Mouse (Mus musculus) spleen, embryonic (tissue): ENCODE data around the gene Bcat1.

ENCODE experiments used
- CTCF ChIA-PET: fragments of 350-600 bp; sonication (Branson Sonifier 250); formaldehyde crosslinking; loops from one replicate; lab custom pipeline; 2022; lab: Charles Lee

Bcat1 gene

DNA sequence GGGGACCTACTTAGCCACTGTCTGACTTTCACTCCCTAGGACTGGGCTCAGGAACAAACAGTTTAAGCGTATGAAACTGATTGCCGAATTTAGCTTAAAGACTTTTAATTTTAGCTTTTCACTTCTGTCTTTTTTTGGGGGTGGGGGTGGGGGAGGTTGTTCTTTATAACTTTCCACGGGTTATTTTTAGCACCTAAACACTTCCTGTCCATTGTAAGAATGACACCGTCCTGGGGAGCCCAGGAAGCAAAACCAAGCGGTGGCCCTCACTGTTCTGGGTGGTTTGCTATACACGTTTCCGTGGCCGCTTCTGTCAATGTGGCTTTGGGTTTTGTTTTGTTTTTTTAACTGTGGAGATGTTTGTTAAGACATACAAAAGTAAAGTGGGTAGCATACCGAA lies 24.9 kb upstream of the Bcat1 start:
- CTCF ChIA-PET: interaction anchor here (0.5 to 0.7 kb wide), 6 partner anchors 43 to 1980 kb away, joined by 3 to 16 read pairs (median 5); no protein-coding TSS in a partner anchor

- CTCF ChIA-PET: no interaction called here
Measured at GRCm38 (mm10) chr6:145094431-145094830, 18.4 kb upstream of the Bcat1 start.

DNA sequence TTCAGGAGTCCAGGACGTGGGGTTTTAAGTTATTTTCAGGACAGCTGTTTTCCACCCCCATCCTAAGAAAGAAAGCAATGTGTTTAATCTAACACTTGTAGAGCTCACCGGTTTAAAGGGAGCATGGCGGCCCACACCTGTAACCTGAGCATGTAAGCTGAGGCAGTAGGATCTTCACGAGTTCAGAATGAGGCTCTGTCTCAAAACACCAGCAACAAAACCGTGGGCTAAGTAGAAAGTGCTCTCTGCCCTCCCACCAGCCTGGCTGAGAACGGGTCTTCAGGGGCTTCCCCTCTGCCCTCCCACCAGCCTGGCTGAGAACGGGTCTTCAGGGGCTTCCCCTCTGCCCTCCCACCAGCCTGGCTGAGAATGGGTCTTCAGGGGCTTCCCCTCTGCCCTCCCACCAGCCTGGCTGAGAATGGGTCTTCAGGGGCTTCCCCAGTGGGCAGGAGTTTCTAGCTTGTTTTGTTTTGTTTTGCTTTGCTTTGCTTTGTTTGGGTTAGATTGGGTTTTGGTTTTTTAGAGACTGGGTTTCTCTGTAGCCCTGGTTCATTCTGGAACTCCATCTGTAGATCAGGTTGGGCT lies 17.1 kb upstream of the Bcat1 start:
- CTCF ChIA-PET: interaction anchor here (0.6 kb wide), 3 partner anchors 71 to 1577 kb away, joined by 3 read pairs; no protein-coding TSS in a partner anchor

DNA sequence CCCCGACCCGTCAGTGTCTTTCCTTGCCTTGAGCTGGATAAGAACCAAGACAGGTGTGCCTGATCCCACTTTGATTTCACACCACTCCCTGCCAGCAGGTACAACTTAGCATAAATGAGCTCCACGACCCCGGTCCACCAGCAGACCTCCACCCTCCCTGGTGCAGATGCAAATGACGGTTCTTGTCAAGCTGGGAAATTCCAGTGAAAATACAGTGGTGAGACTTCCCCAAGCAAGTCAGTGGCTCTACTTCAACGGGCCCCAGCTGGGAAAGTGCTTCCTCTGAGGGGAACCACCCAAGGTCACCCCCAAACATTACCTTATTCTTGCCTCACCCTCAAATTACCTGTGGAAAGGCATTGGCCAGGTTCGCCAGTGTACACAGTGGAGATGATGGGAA lies 16.0 kb upstream of the Bcat1 start:
- CTCF ChIA-PET: interaction anchor here (0.7 kb wide), 1 partner anchor 138 kb away, joined by 6 read pairs; no protein-coding TSS in a partner anchor

- CTCF ChIA-PET: no interaction called here
Measured at GRCm38 (mm10) chr6:145090928-145091327, 14.9 kb upstream of the Bcat1 start.

DNA sequence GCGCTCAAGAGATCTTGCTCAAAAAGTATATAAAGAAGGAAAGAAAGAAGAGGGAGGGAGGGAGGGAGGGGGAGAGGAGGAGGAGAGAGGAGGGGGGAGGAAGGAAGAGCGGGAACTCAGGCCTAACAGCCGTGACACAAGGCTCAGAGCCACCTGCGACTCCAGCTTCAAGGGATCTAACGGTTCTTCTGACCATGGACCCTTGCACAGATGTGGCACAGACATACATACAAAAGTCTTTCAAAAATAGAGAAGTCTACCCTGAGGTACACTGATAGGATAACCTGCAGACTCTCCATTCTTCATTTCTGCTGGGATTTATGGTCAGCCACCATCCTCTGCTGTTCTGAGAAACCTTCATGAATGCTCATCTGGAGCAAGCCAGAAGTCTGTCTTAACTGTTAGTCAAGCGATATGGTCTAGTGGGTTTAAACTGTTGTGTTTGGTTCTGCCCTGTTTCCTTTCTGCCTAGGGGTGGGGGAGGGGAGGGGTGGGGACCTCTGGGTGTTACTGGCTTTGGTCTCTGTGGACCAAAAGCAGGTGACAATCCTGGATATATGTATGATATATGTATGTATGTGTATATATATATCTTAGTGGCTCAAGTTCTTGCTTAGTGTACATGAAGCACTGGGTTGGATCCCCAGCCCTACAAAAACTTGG lies 14.3 kb upstream of the Bcat1 start:
- CTCF ChIA-PET: interaction anchor here (0.7 to 1.0 kb wide), 2 partner anchors 35 to 63 kb away, joined by 3 to 11 read pairs; no protein-coding TSS in a partner anchor

- CTCF ChIA-PET: interaction anchor here (0.7 to 1.6 kb wide), 4 partner anchors 9 to 98 kb away, joined by 4 to 11 read pairs (median 5); partner anchors contain the start of gene Lrmp
Measured at GRCm38 (mm10) chr6:145089373-145089772, 13.4 kb upstream of the Bcat1 start.

- CTCF ChIA-PET: interaction anchor here (0.5 to 1.6 kb wide), 7 partner anchors 15 to 671 kb away, joined by 3 to 8 read pairs (median 4); partner anchors contain the start of gene Lrmp
Measured at GRCm38 (mm10) chr6:145088451-145089113, 12.6 kb upstream of the Bcat1 start.

DNA sequence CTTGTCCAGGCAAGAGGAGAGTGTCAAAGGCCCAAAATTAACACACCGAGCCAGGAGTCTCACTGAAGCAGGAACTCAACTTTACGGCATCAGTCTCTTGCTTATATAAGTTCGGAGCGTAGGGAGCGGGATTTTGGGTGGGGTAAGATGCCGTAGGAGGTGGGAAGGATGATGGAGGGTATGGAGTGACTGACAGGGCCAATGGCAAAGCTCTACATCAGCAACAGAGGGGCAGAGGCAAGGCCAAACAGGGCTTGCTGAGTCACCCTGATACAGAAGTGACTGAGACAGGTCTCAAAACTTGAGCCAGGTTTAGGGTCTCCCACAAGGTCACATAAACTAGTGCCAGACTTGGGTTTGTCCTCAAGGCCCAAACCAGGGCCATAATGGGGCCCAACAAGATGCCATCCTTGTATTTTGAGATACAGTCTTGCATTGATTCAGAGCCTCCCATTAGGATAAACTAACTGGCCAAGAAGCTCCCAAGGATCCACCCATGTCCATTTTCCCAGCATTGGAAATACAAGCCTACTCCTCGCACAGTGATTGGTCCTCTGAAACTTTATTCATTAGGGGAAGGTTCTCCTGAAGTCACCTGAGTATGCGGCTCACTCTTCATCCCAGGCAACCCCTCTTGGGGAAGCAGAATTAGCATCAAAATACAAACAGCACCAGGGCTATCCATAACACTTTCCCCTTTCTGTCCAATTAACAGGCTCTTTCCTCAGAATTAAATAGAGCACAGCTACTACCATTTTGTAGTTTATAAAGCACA lies 8.5 kb upstream of the Bcat1 start:
- CTCF ChIA-PET: interaction anchor here (0.6 kb wide), 2 partner anchors 44 to 761 kb away, joined by 5 to 14 read pairs; no protein-coding TSS in a partner anchor

DNA sequence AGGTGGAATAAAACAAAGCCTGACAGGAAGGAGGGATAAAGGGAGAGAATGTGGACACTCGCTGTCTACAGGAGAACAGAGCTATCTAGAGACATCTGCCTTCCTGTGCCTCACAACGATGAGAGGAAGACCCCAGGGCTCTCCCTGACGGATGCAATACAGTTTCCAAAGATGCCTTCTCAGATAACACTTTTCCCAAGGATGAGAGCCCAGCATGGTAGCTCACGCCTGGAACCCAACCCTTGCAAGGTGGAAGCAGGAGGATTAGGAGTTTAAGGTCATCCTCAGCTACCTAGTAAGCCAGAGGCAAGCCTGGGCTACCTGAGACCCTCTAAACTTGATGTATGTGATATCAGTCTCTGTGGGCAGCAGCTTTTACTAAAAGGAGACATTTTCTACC lies 5.7 kb upstream of the Bcat1 start:
- CTCF ChIA-PET: interaction anchor here (0.6 kb wide), 1 partner anchor 266 kb away, joined by 3 read pairs; no protein-coding TSS in a partner anchor

DNA sequence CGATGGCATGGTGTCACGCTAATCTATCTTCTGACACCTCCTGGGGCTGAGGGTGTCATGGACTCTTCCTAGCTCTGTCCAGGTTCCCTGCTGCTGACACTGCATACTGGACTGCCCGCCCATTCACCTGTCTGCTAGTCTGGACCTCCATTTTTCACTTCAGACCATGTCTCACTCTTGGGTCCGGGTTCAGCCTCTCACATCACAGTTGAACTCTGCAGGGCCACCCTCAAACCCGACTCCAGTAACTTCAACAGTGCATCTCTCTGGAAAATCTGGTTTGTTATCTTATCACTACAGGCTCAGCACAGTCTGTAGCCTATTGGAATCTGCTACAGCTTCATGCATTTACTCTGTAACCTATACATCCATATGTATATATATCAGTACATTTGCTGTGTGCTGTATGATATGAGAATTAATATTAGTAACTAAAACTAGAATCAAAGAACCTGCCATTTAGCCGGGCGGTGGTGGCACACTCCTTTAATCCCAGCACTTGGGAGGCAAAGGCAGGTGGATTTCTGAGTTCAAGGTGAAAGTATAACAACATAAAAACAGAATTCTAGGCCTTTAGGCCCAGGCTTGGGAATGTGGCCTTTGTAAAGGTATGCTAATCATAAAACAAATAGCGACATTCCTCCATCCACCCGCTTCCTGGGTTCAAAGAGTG lies 3.2 kb upstream of the Bcat1 start:
- CTCF ChIA-PET: no interaction called here

GRCm38 (mm10) chr6:145076286-145076685 lies 302 bp upstream of the Bcat1 start:
- CTCF ChIA-PET: no interaction called here

DNA sequence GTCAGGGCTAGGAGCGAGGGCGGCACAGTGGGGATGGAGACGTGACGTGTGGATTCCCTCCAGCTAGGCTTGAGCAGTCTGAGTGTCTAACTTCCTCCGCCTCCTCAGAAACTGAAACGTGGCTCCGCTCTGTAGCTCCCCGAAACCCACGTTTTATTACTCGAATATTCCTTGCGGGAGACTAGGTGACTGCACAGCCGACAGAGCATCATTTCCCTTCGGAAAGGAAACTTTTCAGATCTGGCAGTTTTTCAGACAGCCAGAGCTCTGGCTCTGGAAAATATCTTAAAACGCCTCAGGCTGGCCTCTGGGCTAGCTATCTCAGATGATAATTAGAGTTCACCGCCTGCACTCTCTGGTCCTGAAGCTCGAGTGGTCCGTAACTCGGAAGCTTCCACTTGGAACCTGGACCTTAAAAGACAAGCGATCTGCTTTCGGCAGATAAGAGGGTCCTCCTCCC lies 866 bp downstream of the Bcat1 start:
- CTCF ChIA-PET: interaction anchor here (0.6 kb wide), 1 partner anchor 466 kb away, joined by 3 read pairs; no protein-coding TSS in a partner anchor

DNA sequence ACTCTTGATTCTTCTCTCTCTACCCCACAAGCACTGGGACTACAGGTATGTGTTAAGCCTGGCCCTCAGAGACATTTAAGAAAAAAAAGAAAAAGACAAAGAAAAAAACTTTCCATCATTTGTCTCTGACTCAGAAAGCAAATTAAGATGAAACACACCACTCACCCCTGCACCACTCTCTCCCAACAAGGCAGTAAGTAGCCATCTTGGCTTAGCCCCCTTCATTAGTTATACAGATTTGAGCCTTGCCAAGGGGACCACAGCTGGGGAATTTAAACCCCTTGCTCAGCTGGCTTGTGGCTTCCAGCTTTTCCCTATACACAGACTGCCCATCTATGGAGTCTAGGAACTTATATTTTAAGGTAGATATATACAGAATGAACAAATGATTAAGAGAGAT lies 1.5 kb downstream of the Bcat1 start:
- CTCF ChIA-PET: no interaction called here

GRCm38 (mm10) chr6:145069921-145070320 lies 6.1 kb downstream of the Bcat1 start:
- CTCF ChIA-PET: interaction anchor here (0.6 kb wide), 1 partner anchor 74 kb away, joined by 3 read pairs; no protein-coding TSS in a partner anchor

DNA sequence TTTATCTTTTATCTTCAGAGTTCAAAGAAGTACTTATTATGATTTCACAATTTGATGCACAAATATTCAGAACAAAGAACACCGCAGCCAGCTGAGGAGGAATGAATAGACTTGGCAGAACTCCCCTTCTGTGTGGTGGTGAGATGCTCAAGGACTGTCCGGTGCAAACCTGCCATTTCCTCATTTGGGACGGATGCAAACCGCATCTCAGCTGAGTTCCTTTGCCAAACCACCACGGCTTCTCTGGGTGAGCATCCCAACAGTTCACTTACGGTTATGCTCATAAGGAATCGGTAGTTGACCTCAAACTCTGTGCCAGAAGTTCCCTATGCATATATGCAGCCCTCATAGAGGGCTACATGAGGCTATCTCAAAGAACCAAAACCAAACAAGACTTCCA lies 6.6 kb downstream of the Bcat1 start:
- CTCF ChIA-PET: no interaction called here

GRCm38 (mm10) chr6:145067679-145068078 lies 8.3 kb downstream of the Bcat1 start:
- CTCF ChIA-PET: no interaction called here

DNA sequence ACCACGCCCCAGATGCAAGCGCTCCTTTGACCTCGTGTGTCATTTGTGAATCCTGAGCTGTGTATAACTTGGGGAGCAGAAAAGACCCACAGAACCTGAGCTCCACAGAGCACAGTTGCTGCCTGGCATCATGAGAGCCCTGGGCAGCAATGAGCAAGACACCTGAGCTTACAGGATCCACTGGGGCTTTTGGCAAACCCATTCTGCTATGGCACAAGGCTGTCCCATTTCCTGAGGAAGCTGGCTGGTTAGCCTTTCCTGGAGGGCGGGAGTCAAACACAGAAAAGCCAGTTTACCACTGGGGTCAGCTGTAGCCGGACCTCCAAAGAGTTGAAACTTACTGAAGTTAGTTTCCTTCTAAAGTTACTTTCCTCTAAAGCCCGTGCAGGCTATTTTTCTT lies 9.6 kb downstream of the Bcat1 start:
- CTCF ChIA-PET: no interaction called here

GRCm38 (mm10) chr6:145065301-145065845 lies 10.6 kb downstream of the Bcat1 start:
- CTCF ChIA-PET: no interaction called here

- CTCF ChIA-PET: no interaction called here
Measured at GRCm38 (mm10) chr6:145064104-145064503, 11.9 kb downstream of the Bcat1 start.
